Mouse (Mus musculus) cortical plate, adult 2 months (tissue): ENCODE data around the gene Hist1h2bf. TPM values are rescaled to one million over a fixed set of nuclear protein-coding genes. Genes with fewer than 3 reads are reported as not detected.

Experiments used
- H3K27ac ChIP-seq: fragments of 200-500 bp; 2 replicates; pipeline ENCODE4 v1.5.1; 2012; ENCODE audit warnings: low read length, control low read depth, inconsistent platforms; ENCODE audit not compliant: insufficient read depth
- H3K4me1 ChIP-seq: fragments of 200-500 bp; 2 replicates; pipeline ENCODE4 v1.6.1; 2011; ENCODE audit warnings: low read length; ENCODE audit not compliant: control insufficient read depth, insufficient read depth
- H3K4me3 ChIP-seq: fragments of 200-500 bp; 2 replicates; pipeline ENCODE4 v1.5.1; 2011; ENCODE audit warnings: mild to moderate bottlenecking, low read length, control low read depth; ENCODE audit not compliant: insufficient read depth
- CTCF ChIP-seq: fragments of 200-500 bp; IDR thresholded peaks from 2 replicates; pipeline ENCODE4 v1.5.1; 2011; ENCODE audit warnings: mild to moderate bottlenecking, control low read depth, low read length; ENCODE audit not compliant: insufficient read depth; ENCODE audit errors: extremely low read depth
- POLR2A ChIP-seq: fragments of 200-500 bp; IDR thresholded peaks from 2 replicates; pipeline ENCODE4 v1.6.1; 2011; ENCODE audit warnings: mild to moderate bottlenecking, low read length, control low read depth; ENCODE audit not compliant: insufficient read depth; ENCODE audit errors: extremely low read depth
- polyA plus RNA-seq: library from polyadenylated mRNA; depleted of rRNA; stranded (reverse); fragments of >200 nt; gene quantifications from 2 replicates; pipeline ENCODE4 v1.2.3, GENCODE M21; 2012; rRNA removed

The Hist1h2bf gene
- polyA plus RNA-seq, 1 experiment = 0.67 TPM

- TF ChIP-seq POLR2A (no peak), CTCF (no peak)
- peak overlapping the region; percentile 47; the same call in 1 of the 2 replicates for H3K4me3 ChIP-seq
- peaks cover 4% of the 10 kb centered on the region; the same call in 1 of the 2 replicates for H3K4me1 ChIP-seq
- H3K27ac ChIP-seq = no peak overlapping the region
Observed at GRCm38 (mm10) chr13:23529480-23530165, 44.4 kb downstream of the Hist1h2bf start.

GRCm38 (mm10) chr13:23529005-23529404 lies 45.0 kb downstream of the Hist1h2bf start:
- no peak overlapping the region for H3K27ac ChIP-seq
- TF ChIP-seq POLR2A = no peak
- TF ChIP-seq CTCF = no peak

GRCm38 (mm10) chr13:23526312-23526711 lies 47.7 kb downstream of the Hist1h2bf start:
- no peak overlapping the region for H3K27ac ChIP-seq
- H3K4me3 ChIP-seq = peak overlapping the region; percentile 2
- no peaks in the 10 kb centered on the region for H3K4me1 ChIP-seq
- TF ChIP-seq POLR2A (no peak), CTCF (no peak)

More at GRCm38 (mm10) chr13:23529005-23529404, 45.0 kb downstream of the Hist1h2bf start:
- Histone ChIP-seq H3K4me3 (no peak overlapping the region), H3K4me1 (peaks cover 1% of the 10 kb centered on the region; the same call in 1 of the 2 replicates)

- Histone ChIP-seq H3K27ac (no peak overlapping the region), H3K4me3 (peak overlapping the region; percentile 2; the same call in 1 of the 2 replicates), H3K4me1 (no peaks in the 10 kb centered on the region)
- TF ChIP-seq CTCF = no peak
- no peak for TF ChIP-seq POLR2A
Observed at GRCm38 (mm10) chr13:23525901-23526300, 48.1 kb downstream of the Hist1h2bf start.

- TF ChIP-seq POLR2A = no peak
- TF ChIP-seq CTCF = peak; percentile 93
- no peak overlapping the region for H3K4me3 ChIP-seq
Observed at GRCm38 (mm10) chr13:23524654-23525053, 49.3 kb downstream of the Hist1h2bf start.

GRCm38 (mm10) chr13:23523976-23524375 lies 50.0 kb downstream of the Hist1h2bf start:
- no peak overlapping the region for H3K27ac ChIP-seq
- no peak for TF ChIP-seq CTCF
- TF ChIP-seq POLR2A = no peak
- no peak overlapping the region for H3K4me3 ChIP-seq
- no peaks in the 10 kb centered on the region for H3K4me1 ChIP-seq

More at GRCm38 (mm10) chr13:23524654-23525053, 49.3 kb downstream of the Hist1h2bf start:
- H3K27ac ChIP-seq = no peak overlapping the region
- no peaks in the 10 kb centered on the region for H3K4me1 ChIP-seq

Other genes with a start within 250 kb of the Hist1h2bf start
- gene Zfp322a, start 205.0 kb downstream of the Hist1h2bf start, polyA plus RNA-seq = 14.3 and 14.8 TPM in 2 replicates
- gene Abt1, start 150.3 kb downstream of the Hist1h2bf start, polyA plus RNA-seq = 7.8 and 8.3 TPM in 2 replicates
- 0.04 and 0.06 TPM in 2 replicates for gene Btn1a1, start 108.3 kb downstream of the Hist1h2bf start, polyA plus RNA-seq
- 0.69 and 0.95 TPM in 2 replicates for gene Btn2a2, start 85.3 kb downstream of the Hist1h2bf start, polyA plus RNA-seq
- 20.7 and 34.8 TPM in 2 replicates for gene Hist1h4h, start 43.1 kb downstream of the Hist1h2bf start, polyA plus RNA-seq
- gene Hist1h2af, start 40.3 kb downstream of the Hist1h2bf start, polyA plus RNA-seq = 6.4 and 14.2 TPM in 2 replicates
- gene Hist1h3g, start 38.8 kb downstream of the Hist1h2bf start, polyA plus RNA-seq = 0.74 and 0.92 TPM in 2 replicates
- 0.29 and 0.38 TPM in 2 replicates for gene Hist1h2bh, start 30.8 kb downstream of the Hist1h2bf start, polyA plus RNA-seq
- gene Hist1h3f, start 30.1 kb downstream of the Hist1h2bf start, polyA plus RNA-seq = 0.73 TPM in 1 of 2 replicates, not detected in the other
- gene Hist1h4f, start 22.5 kb downstream of the Hist1h2bf start, polyA plus RNA-seq = 4.5 and 13.1 TPM in 2 replicates
- 0.04 and 0.08 TPM in 2 replicates for gene Hist1h1d, start 20.9 kb downstream of the Hist1h2bf start, polyA plus RNA-seq
- gene Hist1h3e, start 11.8 kb downstream of the Hist1h2bf start, polyA plus RNA-seq = 1.2 and 2.9 TPM in 2 replicates
- 0.50 and 1.1 TPM in 2 replicates for gene Hist1h2ae, start 3.0 kb downstream of the Hist1h2bf start, polyA plus RNA-seq
- gene Hist1h2bg, start 2.8 kb downstream of the Hist1h2bf start, polyA plus RNA-seq = 7.8 and 11.4 TPM in 2 replicates
- 0.32 and 0.92 TPM in 2 replicates for gene Hist1h2ad, start 185 bp upstream of the Hist1h2bf start, polyA plus RNA-seq
- gene Hist1h3d, start 1.6 kb upstream of the Hist1h2bf start, polyA plus RNA-seq = 2.6 and 3.0 TPM in 2 replicates
- 4.4 and 8.9 TPM in 2 replicates for gene Hist1h4d, start 7.4 kb upstream of the Hist1h2bf start, polyA plus RNA-seq
- gene Hist1h2be, start 46.9 kb upstream of the Hist1h2bf start, polyA plus RNA-seq = 4.2 and 4.6 TPM in 2 replicates
- 4.0 and 4.6 TPM in 2 replicates for gene Hist1h1e, start 48.4 kb upstream of the Hist1h2bf start, polyA plus RNA-seq
- 1.2 and 1.5 TPM in 2 replicates for gene Hist1h2ac, start 109.8 kb upstream of the Hist1h2bf start, polyA plus RNA-seq
- 117 and 130 TPM in 2 replicates for gene Hist1h2bc, start 110.0 kb upstream of the Hist1h2bf start, polyA plus RNA-seq
- not detected in 2 replicates for gene Hist1h1t, start 121.6 kb upstream of the Hist1h2bf start, polyA plus RNA-seq
- 4.1 and 9.6 TPM in 2 replicates for gene Hist1h4c, start 124.3 kb upstream of the Hist1h2bf start, polyA plus RNA-seq
- 4.2 and 4.3 TPM in 2 replicates for gene Hfe, start 136.7 kb upstream of the Hist1h2bf start, polyA plus RNA-seq
- 42.1 and 42.4 TPM in 2 replicates for gene Hist1h1c, start 164.6 kb upstream of the Hist1h2bf start, polyA plus RNA-seq
- 0.56 TPM in 1 of 2 replicates, not detected in the other for gene Hist1h3c, start 171.4 kb upstream of the Hist1h2bf start, polyA plus RNA-seq
- 0.79 and 1.9 TPM in 2 replicates for gene Hist1h2bb, start 172.5 kb upstream of the Hist1h2bf start, polyA plus RNA-seq
- gene Hist1h2ab, start 176.9 kb upstream of the Hist1h2bf start, polyA plus RNA-seq = 1.6 and 1.9 TPM in 2 replicates
- gene Hist1h3b, start 178.1 kb upstream of the Hist1h2bf start, polyA plus RNA-seq = 0.57 and 0.77 TPM in 2 replicates
- 3.7 and 8.3 TPM in 2 replicates for gene Hist1h4b, start 182.8 kb upstream of the Hist1h2bf start, polyA plus RNA-seq
- 4.2 and 9.6 TPM in 2 replicates for gene Hist1h4a, start 187.0 kb upstream of the Hist1h2bf start, polyA plus RNA-seq
- gene Hist1h3a, start 188.2 kb upstream of the Hist1h2bf start, polyA plus RNA-seq = 0.57 and 1.4 TPM in 2 replicates
- 0.55 and 0.77 TPM in 2 replicates for gene Hist1h1a, start 189.5 kb upstream of the Hist1h2bf start, polyA plus RNA-seq
- 0.19 and 0.21 TPM in 2 replicates for gene Trim38, start 195.7 kb upstream of the Hist1h2bf start, polyA plus RNA-seq
- gene Slc17a2, start 232.8 kb upstream of the Hist1h2bf start, polyA plus RNA-seq = 0.06 TPM in 1 of 2 replicates, not detected in the other